Mouse (Mus musculus): ENCODE results near the gene Lsamp. TPM values are rescaled to one million over a fixed set of nuclear protein-coding genes. Genes with fewer than 3 reads are reported as not detected.

Gene Lsamp
- polyA plus RNA-seq, 1 experiment from 2014 or later = 0.12 TPM

DNA sequence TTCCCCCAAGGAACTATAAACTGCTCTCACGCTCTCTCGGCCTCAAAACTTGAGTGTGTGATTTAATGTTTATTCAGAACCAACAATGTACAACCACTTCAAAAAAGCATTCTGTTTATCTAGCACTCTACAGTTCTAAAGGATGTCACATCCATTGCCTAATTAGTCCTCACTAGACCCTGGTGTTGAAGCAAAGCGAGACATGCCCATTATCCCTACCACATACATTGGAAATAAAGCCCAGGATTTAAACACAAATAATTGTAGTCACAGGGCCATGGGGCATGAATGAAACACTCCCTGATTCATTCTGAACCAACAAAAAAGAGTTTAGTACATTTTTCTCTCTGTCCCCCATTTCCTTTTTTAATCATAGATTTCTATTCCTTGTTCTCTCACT is 1567.0 kb downstream of the Lsamp start:
- Histone ChIP-seq H3K27ac (replicated peaks) (no peak overlapping the region), H3K9me3 (replicated peaks) (no peaks in the 10 kb centered on the region), H3K36me3 (replicated peaks) (no peaks in the 10 kb centered on the region), H3K4me2 (no peak overlapping the region), H3K4me3 (replicated peaks) (no peak overlapping the region), H3K9ac (no peak overlapping the region), H3K27me3 (no peaks in the 10 kb centered on the region), H3K4me1 (replicated peaks) (no peaks in the 10 kb centered on the region)
- no peak for ATAC-seq (ENCODE audit: insufficient read depth)
- 62% methylated on average over 3 of the region's 3 CpGs for WGBS (ENCODE audit: insufficient replicate concordance)

DNA sequence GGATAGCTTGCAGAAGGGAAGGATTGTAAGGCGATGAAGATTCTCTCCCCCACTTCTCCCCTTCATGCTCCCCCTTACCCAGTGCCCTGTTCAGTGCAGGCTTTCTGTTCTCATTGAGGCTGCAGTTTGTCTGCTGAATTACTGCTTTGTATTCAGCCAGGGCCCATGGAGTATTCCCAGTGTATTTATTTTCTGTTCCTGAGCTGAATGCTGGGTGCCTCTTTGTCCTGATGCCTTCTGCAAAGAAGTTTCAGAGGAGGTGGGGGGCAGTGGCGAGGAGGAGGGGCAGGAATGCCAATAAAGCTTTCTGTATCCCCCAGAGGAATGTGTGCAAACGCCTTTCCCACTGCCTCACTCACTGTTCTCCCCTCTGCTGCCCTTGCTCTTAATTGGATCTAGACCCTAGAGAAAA is 1567.7 kb downstream of the Lsamp start:
- Histone ChIP-seq H3K27me3 (no peaks in the 10 kb centered on the region), H3K9me3 (replicated peaks) (no peaks in the 10 kb centered on the region), H3K4me3 (replicated peaks) (no peak overlapping the region), H3K4me1 (replicated peaks) (no peaks in the 10 kb centered on the region), H3K27ac (replicated peaks) (no peak overlapping the region), H3K4me2 (no peak overlapping the region), H3K36me3 (replicated peaks) (no peaks in the 10 kb centered on the region), H3K9ac (no peak overlapping the region)
- 41% methylated on average over 3 of the region's 3 CpGs for WGBS (ENCODE audit: insufficient replicate concordance)
- no peak for ATAC-seq (ENCODE audit: insufficient read depth)

DNA sequence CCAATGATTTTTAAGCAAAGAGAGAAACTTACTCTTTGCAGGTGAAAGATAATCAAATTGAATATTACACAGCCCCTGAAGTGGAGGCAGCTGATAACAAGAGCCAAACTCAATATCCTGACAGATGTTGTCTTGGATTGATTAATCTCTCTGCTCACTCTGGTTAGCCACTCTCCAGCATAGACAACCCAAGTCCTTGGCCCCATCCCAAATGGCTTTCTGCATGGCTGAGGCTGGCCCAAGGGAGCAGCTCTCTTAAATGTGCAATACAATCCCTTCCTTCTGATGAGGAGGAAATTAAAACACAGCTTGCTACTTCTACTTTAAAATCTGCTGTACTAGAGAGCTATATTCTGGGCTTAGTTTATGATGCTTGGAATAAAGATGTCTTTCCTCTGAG is 1572.9 kb downstream of the Lsamp start:
- H3K9me3 ChIP-seq (replicated peaks) = no peaks in the 10 kb centered on the region
- no peak overlapping the region for H3K4me2 ChIP-seq
- no peaks in the 10 kb centered on the region for H3K27me3 ChIP-seq
- no peak overlapping the region for H3K4me3 ChIP-seq (replicated peaks)
- no peak overlapping the region for H3K9ac ChIP-seq
- ATAC-seq (ENCODE audit: insufficient read depth) = no peak
- no peak overlapping the region for H3K27ac ChIP-seq (replicated peaks)
- no peaks in the 10 kb centered on the region for H3K36me3 ChIP-seq (replicated peaks)
- H3K4me1 ChIP-seq (replicated peaks) = no peaks in the 10 kb centered on the region

DNA sequence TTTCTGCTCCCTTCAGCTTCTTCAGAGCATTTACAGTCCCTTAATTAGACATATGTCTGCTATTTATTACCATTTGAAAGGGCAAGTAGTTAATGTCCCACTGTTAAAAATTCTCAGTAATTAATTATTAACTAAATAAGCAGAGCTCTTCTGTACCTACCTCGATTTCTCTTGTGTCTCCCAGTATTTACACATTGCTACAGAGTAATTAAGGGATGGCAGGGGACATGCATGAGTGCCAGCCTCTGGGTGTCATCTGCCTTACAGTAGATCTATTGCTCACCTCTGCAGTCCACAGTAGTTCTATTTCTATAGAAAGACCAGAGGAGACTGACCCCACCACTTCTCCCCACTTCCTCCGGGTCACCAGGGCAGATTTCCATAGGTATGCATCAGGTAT is 1581.1 kb downstream of the Lsamp start:
- Histone ChIP-seq H3K4me2 (no peak overlapping the region), H3K9ac (no peak overlapping the region), H3K36me3 (replicated peaks) (no peaks in the 10 kb centered on the region), H3K27me3 (no peaks in the 10 kb centered on the region), H3K27ac (replicated peaks) (no peak overlapping the region), H3K4me3 (replicated peaks) (no peak overlapping the region), H3K9me3 (replicated peaks) (no peaks in the 10 kb centered on the region), H3K4me1 (replicated peaks) (no peaks in the 10 kb centered on the region)
- WGBS (ENCODE audit: insufficient replicate concordance) = 37% methylated on average over 2 of the region's 2 CpGs
- ATAC-seq (ENCODE audit: insufficient read depth) = no peak

DNA sequence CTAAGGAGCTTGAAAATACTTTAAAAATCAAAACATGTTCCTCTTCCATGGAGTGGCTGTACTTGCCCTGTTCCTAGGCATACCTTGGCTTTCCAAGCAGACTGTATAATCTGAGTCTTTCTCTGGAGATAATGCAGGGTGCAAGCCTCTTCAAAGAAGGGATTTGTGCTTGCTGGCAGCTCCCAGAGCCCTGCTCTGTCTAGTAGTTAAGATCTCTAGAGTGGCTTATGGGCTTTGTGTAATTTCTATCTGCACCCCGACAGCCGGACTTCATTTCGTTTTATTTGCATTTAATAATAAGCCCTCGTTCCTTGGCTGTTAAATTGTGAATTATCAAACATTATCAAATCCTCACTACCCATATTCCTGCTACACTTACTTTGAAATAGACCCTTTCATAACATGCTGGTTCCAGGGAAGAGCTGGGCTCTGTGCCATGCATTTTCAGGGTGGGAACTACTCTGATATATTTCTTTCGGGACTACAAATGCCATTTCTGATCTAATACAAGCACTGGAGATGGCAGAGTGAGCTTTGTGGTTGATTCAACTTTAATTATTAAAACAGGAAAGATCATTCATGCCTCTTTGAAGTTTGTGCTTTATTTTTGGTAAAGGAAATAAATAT is 1604.6 kb downstream of the Lsamp start:
- no peaks in the 10 kb centered on the region for H3K36me3 ChIP-seq (replicated peaks)
- ATAC-seq (ENCODE audit: insufficient read depth) = no peak
- WGBS (ENCODE audit: insufficient replicate concordance) = 62% methylated on average over 5 of the region's 5 CpGs

DNA sequence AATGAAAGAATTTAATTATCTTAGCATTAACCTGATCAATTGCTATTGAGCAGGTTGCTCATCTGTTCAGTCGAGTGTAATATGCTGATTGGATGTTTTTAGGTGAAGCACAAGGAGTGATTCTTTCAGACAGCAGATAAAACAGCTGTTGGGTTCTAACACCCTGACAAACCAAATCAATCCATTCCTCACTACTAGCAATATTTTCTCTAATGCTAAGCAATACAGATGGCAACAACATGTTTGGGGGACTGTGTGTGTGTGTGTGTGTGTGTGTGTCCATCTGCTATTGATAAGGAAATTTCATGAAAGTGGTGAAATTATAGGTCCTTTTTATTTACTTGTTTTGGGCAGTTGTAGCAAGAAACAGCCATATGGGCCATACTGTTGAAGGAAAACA is 1628.1 kb downstream of the Lsamp start:
- Histone ChIP-seq H3K4me3 (replicated peaks) (no peak overlapping the region), H3K9ac (no peak overlapping the region), H3K9me3 (replicated peaks) (no peaks in the 10 kb centered on the region), H3K4me2 (no peak overlapping the region), H3K27me3 (no peaks in the 10 kb centered on the region), H3K36me3 (replicated peaks) (no peaks in the 10 kb centered on the region), H3K4me1 (replicated peaks) (no peaks in the 10 kb centered on the region), H3K27ac (replicated peaks) (no peak overlapping the region)
- ATAC-seq (ENCODE audit: insufficient read depth) = no peak
- WGBS (ENCODE audit: insufficient replicate concordance) = 33% methylated on average over 1 of the region's 1 CpGs

More for the DNA sequence above, 1604.6 kb downstream of the Lsamp start:
- H3K9ac ChIP-seq = no peak overlapping the region
- H3K4me3 ChIP-seq (replicated peaks) = no peak overlapping the region
- H3K27me3 ChIP-seq = no peaks in the 10 kb centered on the region
- H3K27ac ChIP-seq (replicated peaks) = no peak overlapping the region
- no peaks in the 10 kb centered on the region for H3K9me3 ChIP-seq (replicated peaks)
- H3K4me2 ChIP-seq = no peak overlapping the region
- H3K4me1 ChIP-seq (replicated peaks) = no peaks in the 10 kb centered on the region

DNA sequence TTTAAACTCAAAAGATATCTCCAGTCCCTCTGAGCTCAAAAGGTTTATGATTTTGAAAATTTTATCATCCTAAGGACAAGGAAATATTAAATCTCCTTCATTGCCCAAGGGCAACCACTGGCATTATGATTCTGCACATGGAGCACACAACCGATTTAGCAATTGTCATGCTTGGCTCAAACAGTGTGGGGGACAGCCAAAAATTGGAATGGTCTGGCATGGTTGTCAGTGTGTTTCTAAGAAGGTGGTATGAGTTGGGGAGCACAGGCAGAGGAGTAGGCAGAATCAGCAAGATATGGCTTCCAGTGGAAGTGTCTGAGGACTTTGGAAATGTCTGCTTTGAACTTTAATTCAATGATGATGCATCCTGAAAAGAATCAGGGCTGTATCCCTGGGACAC is 1639.7 kb downstream of the Lsamp start:
- Histone ChIP-seq H3K27me3 (no peaks in the 10 kb centered on the region), H3K4me2 (no peak overlapping the region), H3K4me1 (replicated peaks) (no peaks in the 10 kb centered on the region), H3K9ac (no peak overlapping the region), H3K9me3 (replicated peaks) (no peaks in the 10 kb centered on the region), H3K27ac (replicated peaks) (no peak overlapping the region), H3K4me3 (replicated peaks) (no peak overlapping the region), H3K36me3 (replicated peaks) (no peaks in the 10 kb centered on the region)
- WGBS (ENCODE audit: insufficient replicate concordance) = 63% methylated on average over 1 of the region's 1 CpGs
- no peak for ATAC-seq (ENCODE audit: insufficient read depth)

DNA sequence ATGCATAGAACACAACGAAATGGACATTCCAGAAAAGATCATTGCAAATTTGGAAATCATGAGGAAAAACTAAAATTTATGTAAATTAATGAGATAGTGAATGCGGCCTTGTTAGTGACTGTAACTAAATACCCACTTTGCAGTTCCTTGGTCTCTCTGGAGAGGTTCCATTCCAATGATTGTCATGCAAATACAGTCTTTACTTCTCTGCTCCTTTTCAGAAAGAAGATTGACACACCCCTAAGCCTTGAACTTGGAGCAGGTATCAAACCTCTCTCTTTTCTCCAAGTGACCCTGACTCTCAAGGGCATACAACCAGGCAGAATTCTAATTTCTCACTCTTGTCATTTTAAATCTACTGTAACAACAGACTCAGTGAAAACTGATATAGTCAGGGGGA is 1649.7 kb downstream of the Lsamp start:
- ATAC-seq (ENCODE audit: insufficient read depth) = no peak
- H3K9ac ChIP-seq = no peak overlapping the region
- WGBS (ENCODE audit: insufficient replicate concordance) = 46% methylated on average over 2 of the region's 2 CpGs

DNA sequence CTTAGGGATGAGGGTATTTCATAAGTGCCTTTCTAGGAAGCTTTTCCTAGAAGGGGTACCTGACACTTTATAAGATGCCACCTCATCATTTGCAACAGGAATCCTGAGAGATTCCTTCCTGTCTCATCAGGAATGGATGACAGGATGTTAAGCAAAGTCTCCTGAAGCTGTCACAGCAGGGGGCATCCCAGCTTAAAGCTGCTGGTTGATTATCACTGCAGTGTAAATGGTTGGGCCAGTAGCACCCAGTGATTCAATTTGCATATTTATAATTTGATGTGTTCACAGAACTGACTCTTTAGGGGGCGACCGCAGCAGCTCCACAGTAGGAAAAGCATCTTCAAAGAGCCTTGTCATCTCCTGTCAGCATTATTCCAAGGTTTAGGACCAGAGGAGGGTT is 1656.7 kb downstream of the Lsamp start:
- Histone ChIP-seq H3K27ac (replicated peaks) (no peak overlapping the region), H3K27me3 (no peaks in the 10 kb centered on the region), H3K36me3 (replicated peaks) (no peaks in the 10 kb centered on the region), H3K4me2 (no peak overlapping the region), H3K9ac (no peak overlapping the region), H3K4me3 (replicated peaks) (no peak overlapping the region), H3K4me1 (replicated peaks) (no peaks in the 10 kb centered on the region), H3K9me3 (replicated peaks) (no peaks in the 10 kb centered on the region)
- 42% methylated on average over 2 of the region's 2 CpGs for WGBS (ENCODE audit: insufficient replicate concordance)
- ATAC-seq (ENCODE audit: insufficient read depth) = no peak

More for the DNA sequence above, 1649.7 kb downstream of the Lsamp start:
- Histone ChIP-seq H3K4me2 (no peak overlapping the region), H3K9me3 (replicated peaks) (no peaks in the 10 kb centered on the region), H3K36me3 (replicated peaks) (no peaks in the 10 kb centered on the region), H3K4me1 (replicated peaks) (no peaks in the 10 kb centered on the region), H3K4me3 (replicated peaks) (no peak overlapping the region), H3K27ac (replicated peaks) (no peak overlapping the region), H3K27me3 (no peaks in the 10 kb centered on the region)

DNA sequence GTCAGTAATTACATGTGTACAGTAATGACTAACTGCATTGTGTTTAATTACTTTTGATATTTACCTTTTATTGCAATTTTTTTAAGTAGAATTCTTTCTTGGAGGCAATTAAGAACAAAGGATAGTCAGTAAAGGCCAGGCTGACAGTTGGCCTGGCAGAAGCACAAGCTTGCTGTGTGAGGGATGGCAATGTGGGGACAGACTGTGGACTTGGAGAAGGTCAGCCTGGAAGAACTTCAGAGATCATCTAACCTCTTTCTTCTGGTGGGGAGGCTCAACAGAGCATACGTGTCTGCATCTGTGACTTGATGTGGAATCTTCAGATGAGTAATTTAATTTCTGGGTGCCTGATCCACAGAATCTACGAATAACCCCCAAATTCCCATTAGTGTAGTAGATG is 1669.1 kb downstream of the Lsamp start:
- H3K27ac ChIP-seq (replicated peaks) = no peak overlapping the region
- no peak overlapping the region for H3K9ac ChIP-seq
- no peak for ATAC-seq (ENCODE audit: insufficient read depth)
- no peaks in the 10 kb centered on the region for H3K36me3 ChIP-seq (replicated peaks)
- no peaks in the 10 kb centered on the region for H3K27me3 ChIP-seq
- no peak overlapping the region for H3K4me3 ChIP-seq (replicated peaks)
- whole genome bisulfite sequencing (ENCODE audit: insufficient replicate concordance) = 66% methylated on average over 2 of the region's 2 CpGs
- H3K4me2 ChIP-seq = no peak overlapping the region
- no peaks in the 10 kb centered on the region for H3K9me3 ChIP-seq (replicated peaks)
- H3K4me1 ChIP-seq (replicated peaks) = no peaks in the 10 kb centered on the region

DNA sequence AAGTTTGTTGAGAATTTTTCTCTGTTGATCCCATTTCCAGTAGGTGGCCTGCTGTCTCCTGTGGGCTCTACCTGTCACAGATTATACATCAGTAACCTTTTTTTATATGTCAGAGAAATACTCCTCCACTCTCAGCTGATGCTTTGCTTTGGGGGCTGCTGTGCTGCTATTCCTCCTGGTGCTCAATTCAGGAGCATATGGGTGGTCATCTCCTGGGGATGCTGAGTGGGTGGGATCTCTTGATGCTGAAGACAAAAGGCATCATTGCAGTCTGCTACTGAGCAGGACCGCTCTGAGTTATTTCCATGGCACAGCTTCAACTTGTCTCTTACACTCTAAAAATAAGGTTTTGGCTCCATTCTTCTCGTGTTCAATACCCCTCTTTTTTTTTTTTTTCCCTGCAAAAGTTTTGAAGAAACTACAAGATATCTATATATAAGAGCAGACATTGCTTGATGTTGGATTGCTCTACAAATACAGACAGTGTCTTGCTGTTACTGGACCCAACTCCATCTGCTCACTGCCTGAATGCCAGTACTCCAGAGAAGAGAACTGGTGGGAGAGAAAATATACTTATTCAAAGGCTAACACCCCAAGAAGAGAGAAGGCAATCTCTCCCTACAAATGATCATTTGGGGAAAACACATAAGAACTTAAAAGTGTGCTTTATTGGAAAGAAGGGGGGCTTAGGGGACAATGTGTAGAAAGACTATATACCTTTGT is 1690.3 kb downstream of the Lsamp start:
- Histone ChIP-seq H3K36me3 (replicated peaks) (no peaks in the 10 kb centered on the region), H3K9me3 (replicated peaks) (no peaks in the 10 kb centered on the region), H3K27me3 (no peaks in the 10 kb centered on the region), H3K27ac (replicated peaks) (no peak overlapping the region), H3K9ac (no peak overlapping the region), H3K4me2 (no peak overlapping the region), H3K4me3 (replicated peaks) (no peak overlapping the region), H3K4me1 (replicated peaks) (no peaks in the 10 kb centered on the region)
- ATAC-seq (ENCODE audit: insufficient read depth) = no peak
- 65% methylated on average over 2 of the region's 2 CpGs for WGBS (ENCODE audit: insufficient replicate concordance)

DNA sequence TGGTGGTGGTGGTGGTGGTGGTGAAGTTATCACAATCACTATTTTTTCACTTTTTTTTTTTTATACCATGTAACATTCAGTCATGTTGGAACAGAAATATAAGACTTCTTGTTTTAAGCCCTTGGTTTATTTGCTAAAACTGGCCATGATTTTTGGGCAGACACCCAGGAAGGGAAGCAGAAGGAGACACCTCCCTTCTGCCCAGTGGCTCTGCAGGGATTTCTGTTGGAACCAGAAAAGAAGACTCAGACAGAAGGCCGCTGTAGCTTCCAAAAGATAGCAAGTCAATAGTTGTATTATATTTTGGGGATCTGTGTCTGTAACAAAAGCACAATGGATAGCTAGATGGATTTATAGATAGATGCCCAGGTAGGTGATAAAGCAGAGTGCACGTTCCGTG is 1691.6 kb downstream of the Lsamp start:
- no peaks in the 10 kb centered on the region for H3K36me3 ChIP-seq (replicated peaks)
- ATAC-seq (ENCODE audit: insufficient read depth) = no peak
- no peak overlapping the region for H3K9ac ChIP-seq
- no peaks in the 10 kb centered on the region for H3K4me1 ChIP-seq (replicated peaks)
- no peak overlapping the region for H3K4me2 ChIP-seq
- H3K27ac ChIP-seq (replicated peaks) = no peak overlapping the region
- no peaks in the 10 kb centered on the region for H3K9me3 ChIP-seq (replicated peaks)
- WGBS (ENCODE audit: insufficient replicate concordance) = 57% methylated on average over 3 of the region's 3 CpGs
- H3K4me3 ChIP-seq (replicated peaks) = no peak overlapping the region
- H3K27me3 ChIP-seq = no peaks in the 10 kb centered on the region
